Mouse (Mus musculus): ENCODE results near the gene Tmem135.

GRCm38 (mm10) chr7:89401936-89402335 is 2.1 kb downstream of the Tmem135 start:
- TF ChIP-seq CTCF (conservative IDR thresholded peaks at IDR 0.05; ENCODE audit: insufficient read depth, insufficient read length, low read depth, low read length) (no peak), POLR2A (IDR thresholded peaks at IDR 0.05; ENCODE audit: low read depth, low read length) (no peak)
